Mouse (Mus musculus) lung, embryonic 16.5 days (tissue): ENCODE measurements around the gene Sat2. TPM values are rescaled to one million over a fixed set of nuclear protein-coding genes. Genes with fewer than 3 reads are reported as not detected.

Experiments
- ATAC-seq: fragments of 200-750 bp; cut with Nextera tagmentation; 2 replicates; pipeline ENCODE4 v1.8.0; 2017; ENCODE audit warnings: low read depth, mild to moderate bottlenecking, moderate library complexity
- H3K27ac ChIP-seq: fragments of 300-500 bp; sonication (generic); 2 replicates; pipeline ENCODE4 v1.5.1; 2014; ENCODE audit warnings: mild to moderate bottlenecking, control low read depth, low read length
- H3K27me3 ChIP-seq: fragments of 300-500 bp; sonication (generic); 2 replicates; pipeline ENCODE4 v1.6.1; 2014; ENCODE audit warnings: low read depth, low read length, mixed read lengths; ENCODE audit not compliant: control insufficient read depth, insufficient read depth
- H3K36me3 ChIP-seq: fragments of 300-500 bp; sonication (generic); 2 replicates; pipeline ENCODE4 v1.6.1; 2014; ENCODE audit warnings: low read length; ENCODE audit not compliant: control insufficient read depth, insufficient read depth
- H3K4me1 ChIP-seq: fragments of 300-500 bp; sonication (generic); replicated peaks from 2 replicates; pipeline ENCODE4 v1.6.1; 2014; ENCODE audit warnings: low read length, mixed read lengths; ENCODE audit not compliant: control insufficient read depth, insufficient read depth
- H3K4me2 ChIP-seq: fragments of 300-500 bp; sonication (generic); 2 replicates; pipeline ENCODE4 v1.6.1; 2014; ENCODE audit warnings: low read depth, low read length, control low read depth
- H3K4me3 ChIP-seq: fragments of 300-500 bp; sonication (generic); 2 replicates; pipeline ENCODE4 v1.5.1; 2014; ENCODE audit warnings: mild to moderate bottlenecking, low read length, control low read depth
- H3K9ac ChIP-seq: fragments of 300-500 bp; sonication (generic); 2 replicates; pipeline ENCODE4 v1.6.1; 2014; ENCODE audit warnings: low read length, control low read depth
- H3K9me3 ChIP-seq: fragments of 300-500 bp; sonication (generic); 2 replicates; pipeline ENCODE4 v1.6.1; 2016; ENCODE audit warnings: low read length; ENCODE audit not compliant: control insufficient read depth
- WGBS: fragments of 180-500 bp; shearing (Covaris S2); extraction: QIAGEN DNeasy Blood & Tissue Kit; methylation state at CpG from one replicate; pipeline ENCODE4 v1.1.7; 2014; 5-methylcytosine and 5-hydroxymethylcytosine counted together
- polyA plus RNA-seq: library from polyadenylated mRNA; unstranded; fragments of >200 nt; fragmentation: Nextera tagmentation; extraction: Ambion mirVana; gene quantifications from 2 replicates; pipeline ENCODE4 v1.2.1, GENCODE M21; 2015

Sat2 gene
- polyA plus RNA-seq = 15.2 and 19.2 TPM in 2 replicates

DNA sequence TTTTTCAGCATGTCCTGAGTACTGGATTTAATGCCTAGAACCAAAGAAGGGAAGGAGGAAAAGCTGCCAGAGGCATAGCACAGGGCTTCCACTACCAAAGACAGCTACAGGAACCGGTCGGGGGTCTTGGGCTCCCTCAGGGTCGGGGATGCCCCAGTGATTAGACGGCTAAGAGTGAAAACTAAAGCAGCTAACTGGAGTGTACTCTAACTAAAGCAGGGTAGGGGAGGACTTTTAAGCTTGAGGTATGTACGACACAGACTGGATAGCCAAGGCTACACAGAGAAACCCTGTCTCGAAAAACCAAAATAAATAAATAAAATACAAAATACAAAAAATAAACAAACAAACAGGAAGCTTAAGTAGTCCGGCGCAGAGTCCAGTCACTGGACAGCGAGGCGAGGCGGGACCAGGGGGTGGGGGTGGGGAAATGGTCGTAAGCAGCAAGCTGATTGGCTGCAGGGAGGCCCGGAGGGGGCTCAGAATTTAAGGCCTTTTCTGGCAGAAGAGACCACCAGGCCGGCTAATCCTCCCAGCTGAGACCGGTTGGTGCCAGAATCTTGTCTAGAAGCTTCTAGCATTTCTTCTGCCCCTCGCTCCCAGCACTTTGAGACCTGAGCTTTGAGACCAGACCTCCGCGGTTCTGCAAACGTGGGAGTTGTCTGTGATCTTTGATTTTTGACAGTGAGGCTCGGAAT is at the start of gene Sat2:
TSS of gene Sat2 (plus strand) at position 454 of the 698 bp plus-strand sequence.
- no peaks in the 10 kb centered on the region for H3K36me3 ChIP-seq
- peak; percentile 93 for ATAC-seq

DNA sequence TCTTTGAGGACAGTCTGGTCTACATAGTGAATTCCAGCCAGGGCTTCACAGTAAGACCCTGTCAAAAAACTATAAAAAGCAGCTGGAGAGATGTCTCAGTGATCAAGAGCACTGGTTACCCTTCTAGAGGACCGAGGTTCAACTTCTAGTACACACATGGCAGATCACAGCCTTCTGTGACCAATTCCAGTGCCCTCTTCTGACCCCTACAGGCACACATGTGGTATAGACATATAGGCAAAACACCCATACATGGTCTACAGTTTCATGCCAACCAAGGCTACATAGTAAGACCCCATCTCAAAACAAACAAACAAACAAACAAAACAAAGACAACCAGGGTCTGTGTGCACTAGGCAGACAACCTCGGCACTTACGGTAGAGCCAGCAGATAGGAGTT is 46.6 kb upstream of the Sat2 start:
- Histone ChIP-seq H3K36me3 (peaks cover 9% of the 10 kb centered on the region), H3K4me3 (no peak overlapping the region), H3K4me1 (peaks cover 15% of the 10 kb centered on the region), H3K27ac (no peak overlapping the region), H3K27me3 (no peaks in the 10 kb centered on the region), H3K4me2 (no peak overlapping the region), H3K9ac (no peak overlapping the region), H3K9me3 (no peaks in the 10 kb centered on the region)
- no peak for ATAC-seq
- WGBS = 50% methylated on average over 3 of the region's 3 CpGs

More for the DNA sequence above, at the start of gene Sat2:
- no peaks in the 10 kb centered on the region; the same call in 1 of the 2 replicates for H3K4me1 ChIP-seq
- 2% methylated on average over 20 of the region's 20 CpGs for WGBS
- H3K27ac ChIP-seq = peak within 1 kb of the TSS; percentile 38
- H3K27me3 ChIP-seq = peaks cover 2% of the 10 kb centered on the region; the same call in 1 of the 2 replicates
- H3K4me3 ChIP-seq = peak within 1 kb of the TSS; percentile 61
- peak within 1 kb of the TSS; percentile 59 for H3K4me2 ChIP-seq
- H3K9ac ChIP-seq = peak within 1 kb of the TSS; percentile 77
- no peaks in the 10 kb centered on the region for H3K9me3 ChIP-seq

DNA sequence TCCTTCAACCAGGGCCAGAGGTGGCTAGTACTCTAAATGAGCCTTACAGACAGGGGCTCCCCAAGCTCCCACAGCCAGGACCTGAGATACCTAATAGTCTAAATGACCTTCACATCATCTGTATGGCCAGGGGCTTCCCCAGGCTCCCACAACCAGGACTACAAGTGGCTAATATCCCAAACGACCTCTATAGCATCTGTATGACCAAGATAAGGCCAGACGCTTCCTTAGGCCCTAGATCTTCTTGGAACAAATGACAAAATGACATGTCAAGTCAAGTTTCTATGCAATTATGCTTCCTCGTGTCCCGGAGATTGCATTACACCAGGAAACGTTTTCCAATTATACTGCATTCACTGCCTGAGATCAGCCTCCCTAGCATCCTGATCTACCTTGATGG is 45.5 kb upstream of the Sat2 start:
- ATAC-seq = no peak
- H3K4me2 ChIP-seq = no peak overlapping the region
- no peaks in the 10 kb centered on the region for H3K9me3 ChIP-seq
- no peak overlapping the region for H3K4me3 ChIP-seq
- H3K4me1 ChIP-seq = peaks cover 15% of the 10 kb centered on the region
- no peaks in the 10 kb centered on the region for H3K36me3 ChIP-seq
- H3K27me3 ChIP-seq = no peaks in the 10 kb centered on the region
- 69% methylated on average over 5 of the region's 5 CpGs for WGBS
- no peak overlapping the region for H3K9ac ChIP-seq
- H3K27ac ChIP-seq = no peak overlapping the region

DNA sequence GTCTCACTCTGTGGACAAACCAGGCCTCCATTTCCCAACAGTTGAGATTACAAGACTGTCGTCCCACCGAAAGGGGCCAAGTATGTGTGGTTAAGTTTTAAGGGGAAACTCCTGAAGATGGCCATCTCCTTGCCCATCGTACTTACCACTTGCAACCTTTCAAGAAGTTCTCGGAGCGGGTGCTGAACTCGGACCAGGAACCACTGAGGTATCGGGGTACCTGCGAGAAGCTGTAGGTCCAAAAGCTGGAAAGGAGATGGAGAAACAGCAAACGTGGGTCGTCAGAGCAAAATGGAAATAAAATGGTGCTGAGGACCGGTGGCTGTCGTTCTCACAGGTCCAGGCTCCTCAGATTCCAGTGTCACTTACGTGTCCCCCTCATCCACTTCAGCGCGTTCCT is 43.5 kb upstream of the Sat2 start:
- no peaks in the 10 kb centered on the region for H3K36me3 ChIP-seq
- H3K4me1 ChIP-seq = peaks cover 21% of the 10 kb centered on the region
- peak overlapping the region; percentile 87 for H3K4me2 ChIP-seq
- ATAC-seq = no peak
- peak overlapping the region; percentile 80 for H3K4me3 ChIP-seq
- peak overlapping the region; percentile 81 for H3K9ac ChIP-seq
- no peak overlapping the region; the same call in 1 of the 2 replicates for H3K27ac ChIP-seq
- WGBS = 8% methylated on average over 15 of the region's 15 CpGs
- no peaks in the 10 kb centered on the region for H3K9me3 ChIP-seq
- H3K27me3 ChIP-seq = no peaks in the 10 kb centered on the region

DNA sequence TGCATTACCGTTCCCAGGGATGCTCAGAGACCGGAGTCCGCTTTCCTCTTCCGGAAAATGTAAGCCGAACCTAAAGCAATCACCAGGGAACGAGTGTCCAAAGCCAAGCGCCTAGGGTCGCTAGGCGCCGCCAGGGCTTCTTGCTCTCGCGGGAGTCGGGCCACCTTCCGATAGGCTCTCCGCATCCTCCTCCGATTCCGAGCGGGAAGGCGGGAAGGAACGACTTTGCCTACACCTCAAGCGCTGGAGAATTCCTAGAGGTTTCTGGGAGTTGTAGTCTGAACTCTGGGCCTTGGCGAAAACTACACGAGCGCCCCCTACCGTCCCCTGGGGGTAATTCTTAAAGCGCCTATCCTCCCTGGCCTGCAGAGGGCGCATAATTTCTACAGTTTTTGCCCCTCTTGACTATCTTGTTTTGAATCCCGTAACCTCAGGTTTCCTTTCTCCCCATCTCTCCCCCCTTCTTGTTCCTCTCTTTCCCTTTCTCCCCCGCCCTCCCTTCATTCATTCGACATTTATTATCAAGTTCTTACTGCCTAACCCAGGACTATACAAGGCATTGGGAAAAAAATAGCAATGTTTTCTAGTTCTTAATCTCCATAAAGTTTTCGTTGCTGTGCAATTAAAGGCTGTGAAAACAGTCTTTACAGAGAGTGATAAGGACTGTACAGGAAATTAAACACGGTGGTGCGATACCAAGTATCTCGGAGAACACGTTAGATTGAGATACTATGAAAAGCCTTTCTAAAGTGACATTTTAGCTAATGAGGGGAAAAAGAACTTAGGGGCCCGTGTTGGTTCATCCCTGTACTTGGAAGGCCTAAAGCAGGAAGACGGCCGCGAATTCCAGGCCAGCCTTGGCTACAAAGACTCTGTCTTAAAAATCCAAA is 42.5 kb upstream of the Sat2 start:
- 1% methylated on average over 39 of the region's 39 CpGs for WGBS
- Histone ChIP-seq H3K27me3 (no peaks in the 10 kb centered on the region), H3K27ac (peak overlapping the region; percentile 98), H3K4me1 (peaks cover 21% of the 10 kb centered on the region), H3K36me3 (no peaks in the 10 kb centered on the region), H3K9me3 (no peaks in the 10 kb centered on the region), H3K9ac (peak overlapping the region; percentile 86), H3K4me3 (peak overlapping the region; percentile 89), H3K4me2 (peak overlapping the region; percentile 87)
- peak; percentile 94 for ATAC-seq

DNA sequence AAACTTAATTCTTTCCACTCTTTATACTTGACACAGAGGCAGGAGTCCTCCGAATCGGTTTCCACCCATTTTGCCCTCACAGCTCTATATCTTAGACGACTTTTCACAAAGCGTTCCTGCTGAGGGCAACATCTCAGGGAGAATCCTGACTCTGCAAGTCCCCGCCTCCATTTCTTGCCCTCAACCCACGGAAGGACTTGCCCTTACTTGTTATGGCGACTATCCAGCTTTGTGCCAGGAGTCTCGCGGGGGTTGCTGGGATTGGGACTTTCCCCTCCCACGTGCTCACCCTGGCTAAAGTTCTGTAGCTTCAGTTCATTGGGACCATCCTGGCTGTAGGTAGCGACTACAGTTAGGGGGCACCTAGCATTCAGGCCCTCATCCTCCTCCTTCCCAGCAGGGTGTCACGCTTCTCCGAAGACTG is 41.7 kb upstream of the Sat2 start, which contains the start of the genes Wrap53 and Trp53:
TSS of gene Wrap53 (minus strand) at position 165 of the 424 bp plus-strand sequence.
TSS of gene Trp53 (plus strand) at position 269 of the 424 bp plus-strand sequence.
- H3K4me3 ChIP-seq = peak within 1 kb of the TSS; percentile 89
- peak within 1 kb of the TSS; percentile 98 for H3K27ac ChIP-seq
- under 1% methylated on average over 13 of the region's 13 CpGs for WGBS
- peak; percentile 70 for ATAC-seq
- no peaks in the 10 kb centered on the region for H3K36me3 ChIP-seq
- peak within 1 kb of the TSS; percentile 87 for H3K4me2 ChIP-seq
- no peaks in the 10 kb centered on the region for H3K27me3 ChIP-seq
- peaks cover 21% of the 10 kb centered on the region for H3K4me1 ChIP-seq
- H3K9me3 ChIP-seq = no peaks in the 10 kb centered on the region
- H3K9ac ChIP-seq = peak within 1 kb of the TSS; percentile 86

DNA sequence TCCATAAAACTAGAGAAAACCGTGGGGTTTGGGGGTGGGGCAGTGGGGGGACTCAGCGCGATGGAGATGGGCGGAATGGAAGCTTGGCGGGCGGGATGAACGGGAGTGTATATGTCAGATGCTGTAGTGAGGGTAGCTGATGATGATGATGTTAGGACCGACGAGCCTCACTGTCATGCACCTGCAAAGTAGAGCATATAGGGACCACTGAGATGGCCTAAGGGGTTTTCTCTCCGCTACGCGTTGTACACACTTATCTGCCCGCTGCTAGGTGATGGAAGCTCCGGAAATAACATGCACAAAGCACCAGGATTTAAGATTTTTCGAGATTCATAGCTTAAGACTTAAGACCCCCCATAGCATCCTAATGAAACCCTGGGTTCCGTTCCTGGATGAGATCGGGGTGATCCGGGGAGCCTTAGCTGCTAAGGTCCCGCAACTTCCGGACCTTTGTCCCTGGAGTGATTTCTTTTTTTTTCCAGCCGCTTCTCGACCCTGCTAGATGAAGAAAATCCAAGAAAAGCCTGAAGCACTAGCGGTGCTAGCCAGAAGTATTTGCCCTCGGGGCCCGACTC is 41.2 kb upstream of the Sat2 start:
- H3K9me3 ChIP-seq = no peaks in the 10 kb centered on the region
- 0% methylated on average over 25 of the region's 25 CpGs for WGBS

DNA sequence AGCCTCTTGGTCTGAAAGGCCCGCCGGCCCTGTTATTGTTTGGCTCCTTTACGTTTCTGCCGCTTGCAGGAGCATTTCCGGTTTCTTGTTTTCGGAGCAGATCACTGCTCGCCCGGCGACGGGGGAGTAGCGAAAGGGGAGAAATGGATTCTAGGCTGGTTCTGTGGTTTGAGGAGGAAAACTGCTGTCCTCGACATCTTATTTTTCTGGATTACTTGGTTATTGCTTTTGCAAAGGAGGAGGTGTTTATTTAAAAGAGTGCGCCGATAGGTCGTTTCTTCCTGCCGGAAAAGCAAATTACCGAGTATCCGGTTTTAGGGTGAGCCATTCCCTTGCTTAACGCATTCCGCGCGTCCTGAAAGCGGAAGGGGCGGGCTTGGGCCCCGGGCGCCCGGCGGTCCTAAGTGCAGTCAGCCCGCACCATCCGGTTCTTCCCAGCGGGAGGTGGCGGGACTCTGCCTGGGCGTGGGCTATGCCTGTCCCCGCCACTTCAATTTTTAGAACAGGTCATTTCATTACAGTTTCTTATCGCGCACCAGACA is 40.6 kb upstream of the Sat2 start:
- under 1% methylated on average over 36 of the region's 36 CpGs for WGBS
- Histone ChIP-seq H3K27ac (peak overlapping the region; percentile 98), H3K27me3 (no peaks in the 10 kb centered on the region), H3K9ac (peak overlapping the region; percentile 86), H3K9me3 (no peaks in the 10 kb centered on the region), H3K4me1 (peaks cover 21% of the 10 kb centered on the region), H3K4me2 (peak overlapping the region; percentile 72), H3K36me3 (no peaks in the 10 kb centered on the region), H3K4me3 (peak overlapping the region; percentile 89)
- ATAC-seq = peak; percentile 80

More for the DNA sequence above, 41.2 kb upstream of the Sat2 start:
- Histone ChIP-seq H3K4me1 (peaks cover 21% of the 10 kb centered on the region), H3K27me3 (no peaks in the 10 kb centered on the region), H3K4me3 (peak overlapping the region; percentile 89), H3K27ac (peak overlapping the region; percentile 98), H3K4me2 (peak overlapping the region; percentile 72), H3K36me3 (no peaks in the 10 kb centered on the region), H3K9ac (peak overlapping the region; percentile 86)
- ATAC-seq = no peak
